Mouse (Mus musculus) stomach, embryonic 16.5 days (tissue): ENCODE results near the gene Dnajc24. TPM values are rescaled to one million over a fixed set of nuclear protein-coding genes. Genes with fewer than 3 reads are reported as not detected.

ENCODE experiments used
- ATAC-seq: fragments of 200-750 bp; cut with Nextera tagmentation; 2 replicates; pipeline ENCODE4 v1.8.0; 2017; ENCODE audit warnings: moderate number of reproducible peaks, moderate TSS enrichment; ENCODE audit not compliant: insufficient read depth, low FRiP score
- H3K27ac ChIP-seq: fragments of 300-500 bp; sonication (generic); 2 replicates; pipeline ENCODE4 v1.5.1; 2014; ENCODE audit warnings: low read length
- H3K27me3 ChIP-seq: fragments of 300-500 bp; sonication (generic); 2 replicates; pipeline ENCODE4 v1.6.1; 2014; ENCODE audit warnings: low read length, control low read depth, mixed read lengths; ENCODE audit not compliant: control insufficient read depth, insufficient read depth
- H3K36me3 ChIP-seq: fragments of 300-500 bp; sonication (generic); 2 replicates; pipeline ENCODE4 v1.6.1; 2014; ENCODE audit warnings: low read length; ENCODE audit not compliant: control insufficient read depth, insufficient read depth
- H3K4me1 ChIP-seq: fragments of 300-500 bp; sonication (generic); 2 replicates; pipeline ENCODE4 v1.6.1; 2014; ENCODE audit warnings: low read length, control low read depth, mixed read lengths; ENCODE audit not compliant: control insufficient read depth, insufficient read depth
- H3K4me2 ChIP-seq: fragments of 300-500 bp; sonication (generic); 2 replicates; pipeline ENCODE4 v1.6.1; 2014; ENCODE audit warnings: low read depth, low read length, mixed read lengths
- H3K4me3 ChIP-seq: fragments of 300-500 bp; sonication (generic); replicated peaks from 2 replicates; pipeline ENCODE4 v1.5.1; 2014; ENCODE audit warnings: mild to moderate bottlenecking, low read length
- H3K9ac ChIP-seq: fragments of 300-500 bp; sonication (generic); 2 replicates; pipeline ENCODE4 v1.6.1; 2014; ENCODE audit warnings: low read length
- H3K9me3 ChIP-seq: fragments of 300-500 bp; sonication (generic); replicated peaks from 2 replicates; pipeline ENCODE4 v1.6.1; 2016; ENCODE audit warnings: low read length, control low read depth; ENCODE audit not compliant: control insufficient read depth
- WGBS: fragments of 180-500 bp; shearing (Covaris S2); extraction: QIAGEN DNeasy Blood & Tissue Kit; methylation state at CpG from one replicate; pipeline ENCODE4 v1.1.7; 2014; 5-methylcytosine and 5-hydroxymethylcytosine counted together
- polyA plus RNA-seq: library from polyadenylated mRNA; unstranded; fragments of >200 nt; fragmentation: Nextera tagmentation; extraction: Ambion mirVana; gene quantifications from 2 replicates; pipeline ENCODE4 v1.2.1, GENCODE M21; 2015

The Dnajc24 gene
- polyA plus RNA-seq, 1 experiment from 2014 or later = 37.5 TPM

DNA sequence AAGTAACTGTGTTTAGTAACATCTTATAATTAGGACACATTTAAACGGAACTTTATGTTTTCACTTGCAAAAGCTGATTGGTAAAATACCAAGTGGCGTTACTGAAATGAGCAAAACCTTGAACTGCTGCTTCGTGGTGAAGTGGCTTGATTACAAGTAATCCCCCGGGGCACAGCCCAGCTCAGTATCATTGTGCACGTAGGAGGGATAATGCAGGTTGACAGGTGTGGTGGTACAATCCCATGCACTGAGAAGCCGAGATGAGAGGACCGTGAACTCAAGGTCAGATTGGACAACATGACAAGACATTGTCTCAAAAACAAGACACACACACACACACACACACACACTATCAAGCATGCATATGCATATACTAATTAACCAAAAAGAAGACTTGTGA, 18.1 kb downstream of the Dnajc24 start:
- 84% methylated on average over 7 of the region's 7 CpGs for WGBS
- H3K9me3 ChIP-seq = no peaks in the 10 kb centered on the region
- no peak overlapping the region for H3K4me2 ChIP-seq
- no peak for ATAC-seq
- H3K36me3 ChIP-seq = no peaks in the 10 kb centered on the region
- no peak overlapping the region for H3K4me3 ChIP-seq
- H3K27ac ChIP-seq = no peak overlapping the region
- no peak overlapping the region for H3K9ac ChIP-seq
- no peaks in the 10 kb centered on the region for H3K27me3 ChIP-seq
- H3K4me1 ChIP-seq = no peaks in the 10 kb centered on the region

DNA sequence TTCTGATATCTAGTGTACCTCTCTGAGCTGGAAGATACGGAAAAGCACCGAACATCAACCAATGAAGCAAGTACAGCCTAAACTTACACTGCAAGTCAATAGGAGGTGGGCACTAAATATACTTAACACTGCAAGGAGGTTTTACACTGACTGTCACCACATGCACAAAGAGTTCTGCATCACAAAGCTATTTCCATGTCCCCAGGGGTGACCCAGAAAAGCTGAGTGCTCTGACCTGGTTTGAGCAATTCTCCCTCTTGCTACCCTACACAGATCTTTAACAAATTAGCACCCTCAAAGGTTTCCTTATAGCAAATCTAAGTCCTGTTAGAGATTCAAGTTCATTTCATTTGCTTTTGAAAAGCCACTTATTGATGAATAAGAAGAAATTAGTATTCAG, 25.3 kb downstream of the Dnajc24 start:
- no peak overlapping the region for H3K4me2 ChIP-seq
- no peak overlapping the region for H3K4me3 ChIP-seq
- no peaks in the 10 kb centered on the region for H3K9me3 ChIP-seq
- no peak for ATAC-seq
- no peaks in the 10 kb centered on the region for H3K36me3 ChIP-seq
- no peak overlapping the region for H3K9ac ChIP-seq
- no peaks in the 10 kb centered on the region for H3K27me3 ChIP-seq
- WGBS = 96% methylated on average over 2 of the region's 2 CpGs
- H3K27ac ChIP-seq = no peak overlapping the region
- no peaks in the 10 kb centered on the region for H3K4me1 ChIP-seq

- WGBS = 32% methylated on average over 2 of the region's 2 CpGs
- Histone ChIP-seq H3K27me3 (no peaks in the 10 kb centered on the region), H3K36me3 (peaks cover 4% of the 10 kb centered on the region), H3K4me1 (no peaks in the 10 kb centered on the region), H3K9ac (no peak overlapping the region), H3K4me2 (no peak overlapping the region), H3K4me3 (no peak overlapping the region), H3K27ac (no peak overlapping the region), H3K9me3 (no peaks in the 10 kb centered on the region)
- no peak for ATAC-seq
Measured at GRCm38 (mm10) chr2:105973941-105974340, 29.4 kb downstream of the Dnajc24 start.

GRCm38 (mm10) chr2:105963447-105963846, 39.9 kb downstream of the Dnajc24 start:
- Histone ChIP-seq H3K36me3 (no peaks in the 10 kb centered on the region), H3K4me3 (no peak overlapping the region), H3K27me3 (no peaks in the 10 kb centered on the region), H3K4me2 (no peak overlapping the region), H3K4me1 (no peaks in the 10 kb centered on the region), H3K9me3 (no peaks in the 10 kb centered on the region), H3K9ac (no peak overlapping the region), H3K27ac (no peak overlapping the region)
- no peak for ATAC-seq
- WGBS = 77% methylated on average over 1 of the region's 1 CpGs

DNA sequence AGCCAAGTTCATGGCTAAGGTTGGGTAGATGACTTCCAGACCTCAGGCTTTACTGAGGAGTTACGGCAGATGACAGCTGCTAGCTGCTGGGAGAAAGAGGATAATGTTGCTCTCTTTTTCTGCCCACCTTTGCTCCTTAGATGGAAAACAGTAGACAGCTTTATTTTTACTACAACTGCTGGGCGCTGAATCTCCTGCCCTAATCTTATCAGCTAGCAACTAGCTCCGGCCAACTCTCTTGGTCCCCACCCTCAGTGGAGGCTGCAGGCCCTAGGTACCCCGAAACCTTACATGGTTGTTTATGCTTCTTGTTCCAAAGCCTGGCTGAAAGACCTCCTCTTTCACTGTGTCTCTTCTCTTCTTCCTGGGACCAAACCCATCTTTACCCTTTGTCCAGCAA, 49.5 kb downstream of the Dnajc24 start:
- no peaks in the 10 kb centered on the region for H3K9me3 ChIP-seq
- no peaks in the 10 kb centered on the region for H3K36me3 ChIP-seq
- no peak overlapping the region for H3K9ac ChIP-seq
- H3K4me2 ChIP-seq = no peak overlapping the region
- H3K4me3 ChIP-seq = no peak overlapping the region
- ATAC-seq = no peak
- H3K27ac ChIP-seq = no peak overlapping the region
- 69% methylated on average over 4 of the region's 4 CpGs for WGBS
- H3K27me3 ChIP-seq = no peaks in the 10 kb centered on the region
- H3K4me1 ChIP-seq = no peaks in the 10 kb centered on the region

- Histone ChIP-seq H3K4me2 (no peak overlapping the region), H3K27me3 (no peaks in the 10 kb centered on the region), H3K4me1 (no peaks in the 10 kb centered on the region), H3K4me3 (no peak overlapping the region), H3K9ac (no peak overlapping the region), H3K9me3 (no peaks in the 10 kb centered on the region), H3K27ac (no peak overlapping the region), H3K36me3 (no peaks in the 10 kb centered on the region)
- 72% methylated on average over 1 of the region's 1 CpGs for WGBS
- no peak for ATAC-seq
Measured at GRCm38 (mm10) chr2:105951350-105951940, 51.9 kb downstream of the Dnajc24 start.

GRCm38 (mm10) chr2:105950131-105950530, 53.2 kb downstream of the Dnajc24 start:
- no peak for ATAC-seq
- H3K27ac ChIP-seq = no peak overlapping the region
- H3K4me3 ChIP-seq = no peak overlapping the region
- H3K4me1 ChIP-seq = no peaks in the 10 kb centered on the region
- no peaks in the 10 kb centered on the region for H3K9me3 ChIP-seq
- H3K36me3 ChIP-seq = no peaks in the 10 kb centered on the region
- 99% methylated on average over 2 of the region's 2 CpGs for WGBS
- no peaks in the 10 kb centered on the region for H3K27me3 ChIP-seq
- no peak overlapping the region for H3K9ac ChIP-seq
- H3K4me2 ChIP-seq = no peak overlapping the region

- no peaks in the 10 kb centered on the region for H3K36me3 ChIP-seq
- 74% methylated on average over 5 of the region's 5 CpGs for WGBS
- H3K27me3 ChIP-seq = no peaks in the 10 kb centered on the region
- no peak overlapping the region for H3K4me2 ChIP-seq
- H3K4me3 ChIP-seq = no peak overlapping the region
- H3K27ac ChIP-seq = no peak overlapping the region
- no peaks in the 10 kb centered on the region for H3K4me1 ChIP-seq
- ATAC-seq = no peak
- H3K9ac ChIP-seq = no peak overlapping the region
- H3K9me3 ChIP-seq = no peaks in the 10 kb centered on the region
Measured at GRCm38 (mm10) chr2:105917623-105918346, 85.6 kb downstream of the Dnajc24 start.
